Mouse (Mus musculus) right cerebral cortex, adult 18-20 months (tissue): Measurements from ENCODE around the gene Rab1b.

ENCODE experiments used
- DNase-seq: peaks from one replicate; pipeline ENCODE4 v3.0.0; 2022; ENCODE audit warnings: mixed read lengths

The Rab1b gene

DNA sequence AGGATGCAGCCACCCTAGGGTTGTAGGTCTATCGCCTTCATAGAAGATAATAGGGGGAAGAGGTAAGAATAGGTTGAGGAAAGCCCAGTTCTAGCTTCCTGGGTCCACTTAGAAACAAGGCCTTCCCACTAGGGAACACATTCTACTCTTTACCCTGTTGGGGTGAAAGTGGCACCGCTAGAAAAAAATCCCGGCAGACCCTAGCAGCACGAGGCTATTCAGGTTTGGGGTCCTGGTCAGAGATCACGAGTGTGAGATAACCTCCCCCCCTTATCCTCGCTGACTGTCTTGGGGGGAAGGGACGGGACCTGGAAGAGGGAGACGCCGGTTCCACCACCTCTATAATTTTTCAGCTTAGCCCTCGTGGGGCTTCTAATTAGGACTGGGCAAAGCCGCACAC is 35.8 kb downstream of the Rab1b start:
- no peak for DNase-seq

GRCm38 (mm10) chr19:5069978-5070377 is 36.9 kb downstream of the Rab1b start:
- DNase-seq = no peak

DNA sequence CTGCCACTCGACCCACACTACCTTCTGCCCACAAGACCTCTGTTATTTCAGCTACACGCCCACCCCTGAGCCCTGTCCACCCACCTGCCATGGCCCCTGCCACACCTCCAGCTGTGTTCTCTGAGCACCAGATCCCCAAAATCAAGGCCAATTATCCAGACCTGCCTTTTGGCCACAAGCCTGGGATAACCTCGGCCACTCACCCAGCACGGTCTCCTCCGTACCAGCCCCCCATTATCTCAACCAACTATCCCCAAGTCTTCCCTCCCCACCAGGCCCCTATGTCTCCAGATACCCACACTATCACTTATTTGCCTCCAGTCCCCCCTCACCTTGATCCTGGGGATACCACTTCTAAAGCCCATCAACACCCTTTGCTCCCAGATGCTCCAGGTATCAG is 37.4 kb downstream of the Rab1b start:
- no peak for DNase-seq

- DNase-seq = no peak
Observed at GRCm38 (mm10) chr19:5068570-5069234, 38.2 kb downstream of the Rab1b start.

DNA sequence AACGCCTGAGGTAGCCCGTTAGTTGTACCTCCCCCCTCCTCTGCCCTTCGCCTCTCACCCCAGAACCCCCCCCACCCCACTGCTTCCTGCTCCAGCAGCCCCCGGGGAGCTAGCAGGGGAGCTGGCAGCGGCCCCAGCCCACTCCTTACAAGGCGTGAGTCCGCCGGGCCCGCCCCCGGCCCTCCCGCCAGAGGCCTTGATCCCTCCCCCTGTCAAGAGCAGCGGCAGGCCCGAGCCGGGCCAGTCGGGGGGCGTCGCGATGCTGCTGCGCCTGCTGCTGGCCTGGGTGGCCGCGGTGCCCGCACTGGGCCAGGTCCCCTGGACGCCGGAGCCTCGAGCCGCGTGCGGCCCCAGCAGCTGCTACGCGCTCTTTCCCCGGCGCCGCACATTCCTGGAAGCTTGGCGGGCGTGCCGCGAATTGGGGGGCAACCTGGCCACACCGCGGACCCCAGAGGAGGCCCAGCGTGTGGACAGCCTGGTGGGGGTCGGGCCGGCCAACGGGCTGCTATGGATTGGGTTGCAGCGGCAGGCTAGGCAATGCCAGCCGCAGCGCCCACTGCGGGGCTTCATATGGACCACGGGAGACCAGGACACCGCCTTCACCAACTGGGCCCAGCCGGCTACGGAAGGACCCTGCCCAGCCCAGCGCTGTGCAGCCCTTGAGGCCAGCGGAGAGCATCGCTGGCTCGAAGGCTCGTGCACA is 38.9 kb downstream of the Rab1b start, which contains the start of gene Cd248:
Cd248 (plus strand) TSS at position 212 of the 703 bp plus-strand sequence.
- no peak for DNase-seq

- DNase-seq = no peak
Observed at GRCm38 (mm10) chr19:5067040-5067799, 39.7 kb downstream of the Rab1b start.

- DNase-seq = no peak
Observed at GRCm38 (mm10) chr19:5065104-5065503, 41.8 kb downstream of the Rab1b start.

DNA sequence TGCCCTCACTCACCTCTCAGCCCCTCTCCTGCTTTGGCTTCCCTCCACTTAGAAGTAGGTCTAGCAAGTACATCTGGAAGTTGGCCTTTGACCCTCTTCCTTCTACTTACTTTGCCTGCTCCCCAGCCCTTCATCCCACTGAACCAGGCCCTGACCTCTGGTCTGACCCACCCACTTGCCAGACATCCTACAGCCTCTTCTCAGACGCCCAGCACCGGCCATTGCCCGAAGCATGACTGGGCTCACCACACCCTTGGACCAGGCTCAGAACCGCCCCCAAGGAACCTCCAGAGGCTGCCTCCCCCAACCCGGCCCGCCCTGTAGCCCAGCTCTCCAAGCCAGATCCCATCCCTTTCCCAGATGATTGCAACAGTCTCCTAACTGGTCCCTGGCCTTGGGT is 44.4 kb downstream of the Rab1b start:
- no peak for DNase-seq

GRCm38 (mm10) chr19:5062041-5062440 is 44.8 kb downstream of the Rab1b start:
- DNase-seq = no peak

- DNase-seq = no peak
Observed at GRCm38 (mm10) chr19:5060365-5061330, 46.2 kb downstream of the Rab1b start.

GRCm38 (mm10) chr19:5058801-5059771 is 47.8 kb downstream of the Rab1b start:
- no peak for DNase-seq

GRCm38 (mm10) chr19:5057876-5058775 is 48.7 kb downstream of the Rab1b start:
- DNase-seq = no peak

DNA sequence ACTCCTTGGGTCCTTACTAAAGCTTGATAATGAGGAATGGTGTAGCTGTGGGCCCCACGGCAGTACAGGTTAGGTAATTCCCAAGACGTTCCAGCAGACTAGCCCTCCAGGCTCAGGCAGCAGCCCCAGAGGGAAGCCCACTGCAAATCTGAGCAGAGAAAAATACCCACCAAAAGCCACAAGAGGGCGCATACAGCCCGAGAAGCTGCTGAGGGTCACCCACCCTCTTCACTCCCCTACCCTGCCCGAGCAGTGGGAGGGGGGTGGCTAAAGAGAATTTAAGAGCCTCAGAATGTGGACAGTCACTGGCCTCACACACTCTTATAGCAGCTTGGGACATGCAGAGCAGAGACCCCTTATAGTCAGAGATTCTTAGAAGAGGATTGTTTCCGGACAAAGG is 50.6 kb downstream of the Rab1b start:
- DNase-seq = no peak

GRCm38 (mm10) chr19:5053909-5054308 is 53.0 kb downstream of the Rab1b start:
- peak; percentile 65 for DNase-seq

- DNase-seq = no peak
Observed at GRCm38 (mm10) chr19:5052853-5053252, 54.0 kb downstream of the Rab1b start.

- DNase-seq = peak; percentile 83
Observed at GRCm38 (mm10) chr19:5052166-5052822, 54.6 kb downstream of the Rab1b start.

- no peak for DNase-seq
Observed at GRCm38 (mm10) chr19:5051515-5051914, 55.4 kb downstream of the Rab1b start.

- no peak for DNase-seq
Observed at GRCm38 (mm10) chr19:5051031-5051430, 55.8 kb downstream of the Rab1b start.

DNA sequence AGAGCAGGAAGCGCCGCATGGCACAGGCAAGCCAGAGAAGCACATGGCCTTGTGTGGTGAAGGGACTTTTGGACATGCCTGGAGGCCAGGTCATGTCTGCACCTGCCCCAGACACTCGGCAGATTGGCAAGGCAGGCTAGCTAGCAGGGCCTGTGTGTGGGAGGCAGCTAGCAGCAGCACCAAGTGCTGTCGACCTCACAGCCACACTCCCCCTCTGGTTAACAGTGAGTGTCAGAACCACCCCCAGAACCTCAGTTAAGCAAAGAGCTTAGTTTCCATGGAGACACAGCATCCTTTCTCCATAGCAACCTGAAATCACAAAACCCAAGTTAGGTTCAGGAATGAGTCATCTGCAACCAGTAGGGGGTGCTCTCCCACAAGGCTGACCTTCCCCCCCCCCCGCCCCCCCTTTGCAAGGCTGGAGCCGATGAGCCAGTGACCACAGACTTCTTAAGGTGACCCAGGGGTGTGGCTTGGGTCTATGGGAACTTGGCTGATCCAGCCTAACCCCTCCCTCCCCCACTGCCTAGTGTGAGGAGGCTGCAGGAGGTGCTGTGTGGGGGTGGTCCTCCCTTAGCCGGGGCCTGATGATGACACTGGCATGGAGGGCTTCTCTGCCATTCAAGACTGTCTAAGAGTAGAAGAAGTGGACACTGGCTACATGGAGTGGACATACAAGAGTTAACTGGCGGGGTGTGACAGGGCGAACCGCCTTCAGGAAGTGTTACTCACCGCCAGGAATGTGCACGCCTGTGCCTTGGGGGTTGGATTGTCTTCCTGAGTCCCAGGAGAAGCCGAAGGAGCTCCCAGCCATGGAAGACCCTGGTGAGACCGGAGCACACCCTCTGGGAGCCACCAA is 56.6 kb downstream of the Rab1b start, which contains the start of gene Rin1:
Rin1 (plus strand) TSS at position 435 of the 859 bp plus-strand sequence.
- peak; percentile 91 for DNase-seq
